Mouse (Mus musculus): Measurements from ENCODE around the gene Slc25a34.

GRCm38 (mm10) chr4:141622091-141622490 lies 1.5 kb downstream of the Slc25a34 start:
- TF ChIP-seq POLR2A (IDR thresholded peaks at IDR 0.05; ENCODE audit: low read depth, low read length): no peak
- TF ChIP-seq CTCF (IDR thresholded peaks at IDR 0.05; ENCODE audit: extremely low read depth, insufficient read length, insufficient replicate concordance, low read depth, low read length): no peak

Data from small intestine, adult 2 months (tissue).